28 mouse cellular contexts compared by ENCODE assay signal in the genomic region with DNA sequence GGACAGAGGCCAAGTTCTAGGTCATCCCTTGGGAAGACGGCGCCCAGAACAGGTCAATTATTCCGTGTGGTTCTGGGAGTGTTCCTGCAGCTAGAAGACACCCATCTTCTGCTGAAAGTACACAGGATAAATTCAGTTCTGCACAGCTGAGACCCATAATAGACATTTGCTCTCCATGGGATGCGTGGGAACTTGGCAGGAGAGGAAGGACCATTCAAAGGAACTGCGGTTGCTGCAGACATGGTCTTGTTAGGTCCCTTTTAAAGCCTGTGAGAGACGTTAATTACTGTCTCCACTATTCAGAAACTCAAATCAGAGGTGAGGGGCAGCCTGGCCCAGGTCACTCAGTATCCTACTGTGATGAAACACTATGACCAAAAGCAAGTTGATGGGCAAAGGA.
DNase-seq lines count a peak whose midpoint lies in the region; ATAC-seq and TF ChIP-seq lines count a peak whose summit lies in the region.
"Had no signal": no experiment of that assay in that cellular context is flagged by ENCODE, and none has a peak within 500 bp of the region (broad histone marks: within the 10 kb centered on the region; RNA-seq: fewer than 3 reads in every experiment).

No protein-coding gene starts in this region.

- H3K4me3 ChIP-seq in layer of hippocampus, adult 2 months = no peak overlapping the region
- H3K4me3 ChIP-seq in left cerebral cortex, adult 2 months = no peak overlapping the region
- H3K4me3 ChIP-seq: embryonic facial prominence, embryonic 10.5 days; embryonic facial prominence, embryonic 13.5 days; erythroblast, embryonic 14.5 days; forebrain, embryonic 12.5 days; forebrain, embryonic 15.5 days; heart, adult 2 months; heart, embryonic 10.5 days; heart, embryonic 13.5 days; hindbrain, embryonic 12.5 days; hindbrain, embryonic 15.5 days had no signal

- no peak for TF ChIP-seq CTCF in layer of hippocampus, adult 2 months (conservative IDR thresholded peaks at IDR 0.05)
- no peak for TF ChIP-seq CTCF in left cerebral cortex, adult 2 months (IDR thresholded peaks at IDR 0.05)

- ATAC-seq in frontal cortex, adult (ENCODE audit: low TSS enrichment) = peak; percentile 67; the same call in 1 of the 2 replicates
- ATAC-seq: forebrain, embryonic 15.5 days; Patski had no signal

- no peak for DNase-seq in frontal cortex, postnatal 14 days (ENCODE audit: low spot score in 2 of 2)
- DNase-seq in layer of hippocampus, adult 2 months (ENCODE audit: low spot score in 2 of 2) = peak in 1 of 2 experiments; percentile 20
- DNase-seq in layer of hippocampus, postnatal 10 days (ENCODE audit: low spot score in 2 of 2) = no peak
- peak; percentile 8 to 52 for DNase-seq in left cerebral cortex, postnatal 25 days (ENCODE audit: low spot score in 2 of 2)
- no peak for DNase-seq in left cerebral cortex, adult 2 months (ENCODE audit: extremely low spot score in 1 of 2, low spot score in 2 of 2)
- DNase-seq in telencephalon, adult 2 months (ENCODE audit: low read depth, low spot score) = peak; percentile 23
- DNase-seq in heart, postnatal 4 days = no peak
- DNase-seq: adrenal gland, adult 2 months; adrenal gland, postnatal 14 days; cerebellum, adult 11-12 months; cerebellum, adult 8-10 months; cerebellum, postnatal 36 days; embryo, embryonic 11 days; gastrocnemius, postnatal 10 days; gastrocnemius, postnatal 36 days; heart, adult 2 months; heart, postnatal 14 days had no signal

- intact Hi-C loops in left cerebral cortex, postnatal 25 days (cut with DNase I) = no loop called here
- intact Hi-C loops in left cerebral cortex, adult 2 months (cut with DNase I) = no loop called here

- 0 out of 2 replicates have a peak overlapping the region, but pooled peaks have one; percentile 23 for H3K27ac ChIP-seq in layer of hippocampus, adult 2 months
- no peak overlapping the region for H3K27ac ChIP-seq in left cerebral cortex, adult 2 months
- H3K27ac ChIP-seq: embryonic facial prominence, embryonic 10.5 days; embryonic facial prominence, embryonic 13.5 days; forebrain, embryonic 12.5 days; forebrain, embryonic 15.5 days; heart, adult 2 months; heart, embryonic 10.5 days; heart, embryonic 13.5 days; hindbrain, embryonic 12.5 days; hindbrain, embryonic 15.5 days had no signal

Comparison
In these comparisons a context has a peak if more than half of its experiments do, and no peak if none do; other contexts are left out.
1. DNase-seq: peak in left cerebral cortex, postnatal 25 days (2 of 2) and telencephalon, adult 2 months (single experiment); none in frontal cortex, postnatal 14 days (0 of 2), layer of hippocampus, postnatal 10 days (0 of 2), left cerebral cortex, adult 2 months (0 of 2) and heart, postnatal 4 days (single experiment).